21 mouse cellular contexts compared by ENCODE assay signal in the genomic region with DNA sequence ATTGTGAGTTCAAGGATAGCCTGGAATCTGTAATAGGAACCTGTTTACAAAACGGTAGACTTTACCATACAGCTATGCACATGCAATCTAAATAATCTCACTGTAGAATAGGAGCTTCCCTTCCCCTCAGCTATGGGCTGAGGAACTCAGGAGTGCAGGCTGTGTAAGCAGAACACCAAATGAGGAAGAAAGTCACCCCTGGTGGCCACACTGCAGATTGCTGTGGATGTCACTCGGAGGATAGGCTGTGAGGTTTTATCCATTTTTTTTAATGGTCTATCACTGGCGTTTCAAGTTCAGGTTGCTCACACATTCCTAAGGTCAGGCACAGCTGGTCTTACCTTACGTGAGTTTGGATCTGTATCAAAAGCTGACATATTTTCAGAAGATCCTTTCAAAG.
DNase-seq lines count a peak whose midpoint lies in the region; ATAC-seq and TF ChIP-seq lines count a peak whose summit lies in the region.
"Had no signal": no experiment of that assay in that cellular context is flagged by ENCODE, and none has a peak within 500 bp of the region (broad histone marks: within the 10 kb centered on the region; RNA-seq: fewer than 3 reads in every experiment).

No protein-coding gene starts in this region.

- intact Hi-C loops in left cerebral cortex, adult 2 months (cut with DNase I): no loop called here

- peak; percentile 17; the same call in 1 of the 2 replicates for TF ChIP-seq CTCF in intestine, postnatal 0 days (IDR thresholded peaks at IDR 0.05; ENCODE audit: low read depth)
- TF ChIP-seq CTCF in cortical plate, adult 2 months (IDR thresholded peaks at IDR 0.05; ENCODE audit: extremely low read depth, insufficient read depth, low read length): 0 out of 2 replicates have a peak, but pooled peaks have one; percentile 4
- no peak; the same call in 1 of the 2 replicates for TF ChIP-seq CTCF in left cerebral cortex, adult 2 months (IDR thresholded peaks at IDR 0.05)

- no peak overlapping the region for H3K4me2 ChIP-seq in intestine, postnatal 0 days (replicated peaks; ENCODE audit: low read depth)
- H3K4me2 ChIP-seq in intestine, embryonic 15.5 days (replicated peaks): no peak overlapping the region
- H3K4me2 ChIP-seq in kidney, embryonic 16.5 days (replicated peaks; ENCODE audit: low read depth, low read length): no peak overlapping the region
- H3K4me2 ChIP-seq: heart, embryonic 13.5 days; kidney, embryonic 15.5 days; limb, embryonic 13.5 days; lung, embryonic 15.5 days; midbrain, embryonic 15.5 days had no signal

- no peak for TF ChIP-seq POLR2A in cortical plate, adult 2 months (IDR thresholded peaks at IDR 0.05; ENCODE audit: extremely low read depth, insufficient read depth, low read length)

- no peak overlapping the region for H3K4me3 ChIP-seq in intestine, postnatal 0 days (ENCODE audit: low read depth, low read length)
- H3K4me3 ChIP-seq in intestine, embryonic 15.5 days (replicated peaks): no peak overlapping the region
- H3K4me3 ChIP-seq in cortical plate, adult 2 months (ENCODE audit: insufficient read depth, low read length): no peak overlapping the region
- no peak overlapping the region for H3K4me3 ChIP-seq in left cerebral cortex, adult 2 months
- H3K4me3 ChIP-seq in kidney, embryonic 16.5 days (ENCODE audit: low read length): no peak overlapping the region
- H3K4me3 ChIP-seq: gastrocnemius, adult 2 months; heart, embryonic 13.5 days; kidney, embryonic 15.5 days; limb, embryonic 13.5 days; lung, embryonic 15.5 days; midbrain, embryonic 15.5 days had no signal

- no peaks in the 10 kb centered on the region for H3K4me1 ChIP-seq in intestine, postnatal 0 days (replicated peaks; ENCODE audit: control insufficient read depth, insufficient read depth, low read length)
- H3K4me1 ChIP-seq in intestine, embryonic 15.5 days (replicated peaks): no peaks in the 10 kb centered on the region
- H3K4me1 ChIP-seq in cortical plate, adult 2 months (ENCODE audit: control insufficient read depth, insufficient read depth, low read length): no peaks in the 10 kb centered on the region
- H3K4me1 ChIP-seq in kidney, embryonic 16.5 days (ENCODE audit: insufficient read depth, low read length): no peaks in the 10 kb centered on the region

- H3K9ac ChIP-seq in intestine, postnatal 0 days (ENCODE audit: low read depth, low read length): no peak overlapping the region
- H3K9ac ChIP-seq in intestine, embryonic 15.5 days: no peak overlapping the region
- H3K9ac ChIP-seq in kidney, embryonic 16.5 days (replicated peaks; ENCODE audit: low read length): no peak overlapping the region
- H3K9ac ChIP-seq: heart, embryonic 13.5 days; kidney, embryonic 15.5 days; limb, embryonic 13.5 days; lung, embryonic 15.5 days; midbrain, embryonic 15.5 days had no signal

- peak; percentile 14 for DNase-seq in 416B (ENCODE audit: low read depth)
- DNase-seq in ES-CJ7 (ENCODE audit: low read depth, low spot score): peak; percentile 26
- DNase-seq in left cerebral cortex, adult 2 months (ENCODE audit: extremely low spot score in 1 of 2, low spot score in 2 of 2): no peak
- DNase-seq in layer of hippocampus, postnatal 14 days (ENCODE audit: low spot score in 2 of 2): no peak
- DNase-seq: adrenal gland, adult 2 months; cerebellum, adult 11-12 months; gastrocnemius, adult 2 months; heart, adult 11 months; heart, postnatal 36 days; layer of hippocampus, adult 9-11 months; retina, postnatal 1 day had no signal

- H3K27me3 ChIP-seq in intestine, postnatal 0 days (replicated peaks; ENCODE audit: control insufficient read depth, insufficient read depth, low read length): no peaks in the 10 kb centered on the region
- H3K27me3 ChIP-seq in intestine, embryonic 15.5 days (replicated peaks): no peaks in the 10 kb centered on the region
- no peaks in the 10 kb centered on the region for H3K27me3 ChIP-seq in kidney, embryonic 16.5 days (ENCODE audit: insufficient read depth, low read length)
- H3K27me3 ChIP-seq: heart, embryonic 13.5 days; kidney, embryonic 15.5 days; limb, embryonic 13.5 days; lung, embryonic 15.5 days; midbrain, embryonic 15.5 days had no signal

- no peak overlapping the region for H3K27ac ChIP-seq in intestine, postnatal 0 days (ENCODE audit: low read depth, low read length)
- no peak overlapping the region for H3K27ac ChIP-seq in intestine, embryonic 15.5 days
- no peak overlapping the region for H3K27ac ChIP-seq in cortical plate, adult 2 months (ENCODE audit: insufficient read depth, low read length)
- no peak overlapping the region for H3K27ac ChIP-seq in left cerebral cortex, adult 2 months
- no peak overlapping the region for H3K27ac ChIP-seq in kidney, embryonic 16.5 days (ENCODE audit: low read length)
- H3K27ac ChIP-seq: gastrocnemius, adult 2 months; heart, embryonic 13.5 days; kidney, embryonic 15.5 days; limb, embryonic 13.5 days; lung, embryonic 15.5 days; midbrain, embryonic 15.5 days had no signal

- ATAC-seq in intestine, postnatal 0 days: no peak
- ATAC-seq in intestine, embryonic 15.5 days: no peak
- ATAC-seq in kidney, embryonic 16.5 days (ENCODE audit: low FRiP score, low TSS enrichment): no peak
- ATAC-seq: forebrain, embryonic 16.5 days; midbrain, embryonic 15.5 days had no signal

- H3K9me3 ChIP-seq in intestine, postnatal 0 days (ENCODE audit: control insufficient read depth): no peaks in the 10 kb centered on the region
- no peaks in the 10 kb centered on the region for H3K9me3 ChIP-seq in intestine, embryonic 15.5 days
- no peaks in the 10 kb centered on the region for H3K9me3 ChIP-seq in kidney, embryonic 16.5 days (ENCODE audit: low read length)
- H3K9me3 ChIP-seq: heart, embryonic 13.5 days; kidney, embryonic 15.5 days; limb, embryonic 13.5 days; lung, embryonic 15.5 days; midbrain, embryonic 15.5 days had no signal

- 73% methylated on average over 4 of the region's 4 CpGs for WGBS in intestine, postnatal 0 days
- WGBS in intestine, embryonic 15.5 days: 74% methylated on average over 4 of the region's 4 CpGs
- 75% methylated on average over 4 of the region's 4 CpGs for WGBS in kidney, embryonic 16.5 days

- no peaks in the 10 kb centered on the region for H3K36me3 ChIP-seq in intestine, postnatal 0 days (ENCODE audit: control insufficient read depth, insufficient read depth)
- H3K36me3 ChIP-seq in intestine, embryonic 15.5 days: no peaks in the 10 kb centered on the region
- no peaks in the 10 kb centered on the region for H3K36me3 ChIP-seq in kidney, embryonic 16.5 days (ENCODE audit: insufficient read depth, low read length)
- H3K36me3 ChIP-seq: heart, embryonic 13.5 days; kidney, embryonic 15.5 days; limb, embryonic 13.5 days; lung, embryonic 15.5 days; midbrain, embryonic 15.5 days had no signal

Comparison
In these comparisons a context has a peak if more than half of its experiments do, and no peak if none do; other contexts are left out.
1. DNase-seq: peak in 416B (single experiment) and ES-CJ7 (single experiment); none in left cerebral cortex, adult 2 months (0 of 2) and layer of hippocampus, postnatal 14 days (0 of 2).